Mouse (Mus musculus): ENCODE data around the gene Mctp2. TPM values are rescaled to one million over a fixed set of nuclear protein-coding genes. Genes with fewer than 3 reads are reported as not detected.

The Mctp2 gene
- polyA plus RNA-seq, 1 experiment, result 4.6 TPM

GRCm38 (mm10) chr7:72305971-72306370 lies 437 bp downstream of the Mctp2 start:
- no peaks in the 10 kb centered on the region for H3K9me3 ChIP-seq (replicated peaks; ENCODE audit: control insufficient read depth, insufficient read depth, low read length, poor library complexity, severe bottlenecking)
- peak overlapping the region; percentile 77 for H3K4me3 ChIP-seq (ENCODE audit: low read depth, low read length)
- H3K9ac ChIP-seq (ENCODE audit: low read depth, poor library complexity, severe bottlenecking), result peak overlapping the region; percentile 52
- H3K27me3 ChIP-seq (ENCODE audit: control insufficient read depth, insufficient read depth, low read length, poor library complexity, severe bottlenecking), result no peaks in the 10 kb centered on the region
- H3K36me3 ChIP-seq (ENCODE audit: control insufficient read depth, insufficient read depth, low read length, poor library complexity, severe bottlenecking), result no peaks in the 10 kb centered on the region
- H3K4me1 ChIP-seq (ENCODE audit: control insufficient read depth, insufficient read depth, low read length), result no peaks in the 10 kb centered on the region
- no peak for TF ChIP-seq EP300 (IDR thresholded peaks at IDR 0.05; ENCODE audit: insufficient read depth, low read depth, low read length)
- no peak for TF ChIP-seq POLR2A (IDR thresholded peaks at IDR 0.05; ENCODE audit: insufficient read depth, low read length)
- no peak for TF ChIP-seq CTCF (IDR thresholded peaks at IDR 0.05; ENCODE audit: low read depth, low read length)
- H3K27ac ChIP-seq (ENCODE audit: insufficient read depth, low read length), result no peak overlapping the region

- no peak overlapping the region for H3K4me3 ChIP-seq (ENCODE audit: low read depth, low read length)
- no peak for TF ChIP-seq EP300 (IDR thresholded peaks at IDR 0.05; ENCODE audit: insufficient read depth, low read depth, low read length)
Observed at GRCm38 (mm10) chr7:72301667-72302066, 4.7 kb downstream of the Mctp2 start.

GRCm38 (mm10) chr7:72299726-72300125 lies 6.7 kb downstream of the Mctp2 start:
- Histone ChIP-seq H3K4me1 (ENCODE audit: control insufficient read depth, insufficient read depth, low read length) (no peaks in the 10 kb centered on the region), H3K36me3 (ENCODE audit: control insufficient read depth, insufficient read depth, low read length, poor library complexity, severe bottlenecking) (no peaks in the 10 kb centered on the region), H3K27me3 (ENCODE audit: control insufficient read depth, insufficient read depth, low read length, poor library complexity, severe bottlenecking) (no peaks in the 10 kb centered on the region), H3K27ac (ENCODE audit: insufficient read depth, low read length) (no peak overlapping the region), H3K9ac (ENCODE audit: low read depth, poor library complexity, severe bottlenecking) (no peak overlapping the region), H3K9me3 (replicated peaks; ENCODE audit: control insufficient read depth, insufficient read depth, low read length, poor library complexity, severe bottlenecking) (no peaks in the 10 kb centered on the region), H3K4me3 (ENCODE audit: low read depth, low read length) (no peak overlapping the region)
- no peak for TF ChIP-seq CTCF (IDR thresholded peaks at IDR 0.05; ENCODE audit: low read depth, low read length)
- TF ChIP-seq POLR2A (IDR thresholded peaks at IDR 0.05; ENCODE audit: insufficient read depth, low read length), result no peak
- no peak for TF ChIP-seq EP300 (IDR thresholded peaks at IDR 0.05; ENCODE audit: insufficient read depth, low read depth, low read length)

More at GRCm38 (mm10) chr7:72301667-72302066, 4.7 kb downstream of the Mctp2 start:
- no peak overlapping the region for H3K9ac ChIP-seq (ENCODE audit: low read depth, poor library complexity, severe bottlenecking)
- no peak overlapping the region for H3K27ac ChIP-seq (ENCODE audit: insufficient read depth, low read length)
- H3K4me1 ChIP-seq (ENCODE audit: control insufficient read depth, insufficient read depth, low read length), result no peaks in the 10 kb centered on the region
- H3K27me3 ChIP-seq (ENCODE audit: control insufficient read depth, insufficient read depth, low read length, poor library complexity, severe bottlenecking), result no peaks in the 10 kb centered on the region
- H3K9me3 ChIP-seq (replicated peaks; ENCODE audit: control insufficient read depth, insufficient read depth, low read length, poor library complexity, severe bottlenecking), result no peaks in the 10 kb centered on the region
- no peaks in the 10 kb centered on the region for H3K36me3 ChIP-seq (ENCODE audit: control insufficient read depth, insufficient read depth, low read length, poor library complexity, severe bottlenecking)

- Histone ChIP-seq H3K27me3 (ENCODE audit: control insufficient read depth, insufficient read depth, low read length, poor library complexity, severe bottlenecking) (no peaks in the 10 kb centered on the region), H3K4me3 (ENCODE audit: low read depth, low read length) (no peak overlapping the region), H3K36me3 (ENCODE audit: control insufficient read depth, insufficient read depth, low read length, poor library complexity, severe bottlenecking) (no peaks in the 10 kb centered on the region), H3K27ac (ENCODE audit: insufficient read depth, low read length) (no peak overlapping the region), H3K9ac (ENCODE audit: low read depth, poor library complexity, severe bottlenecking) (no peak overlapping the region), H3K4me1 (ENCODE audit: control insufficient read depth, insufficient read depth, low read length) (no peaks in the 10 kb centered on the region), H3K9me3 (replicated peaks; ENCODE audit: control insufficient read depth, insufficient read depth, low read length, poor library complexity, severe bottlenecking) (no peaks in the 10 kb centered on the region)
- TF ChIP-seq CTCF (IDR thresholded peaks at IDR 0.05; ENCODE audit: low read depth, low read length) (no peak), EP300 (IDR thresholded peaks at IDR 0.05; ENCODE audit: insufficient read depth, low read depth, low read length) (no peak), POLR2A (IDR thresholded peaks at IDR 0.05; ENCODE audit: insufficient read depth, low read length) (no peak)
Observed at GRCm38 (mm10) chr7:72297013-72297412, 9.4 kb downstream of the Mctp2 start.

GRCm38 (mm10) chr7:72296171-72296570 lies 10.2 kb downstream of the Mctp2 start:
- Histone ChIP-seq H3K9ac (ENCODE audit: low read depth, poor library complexity, severe bottlenecking) (no peak overlapping the region), H3K27me3 (ENCODE audit: control insufficient read depth, insufficient read depth, low read length, poor library complexity, severe bottlenecking) (no peaks in the 10 kb centered on the region), H3K4me1 (ENCODE audit: control insufficient read depth, insufficient read depth, low read length) (no peaks in the 10 kb centered on the region), H3K36me3 (ENCODE audit: control insufficient read depth, insufficient read depth, low read length, poor library complexity, severe bottlenecking) (no peaks in the 10 kb centered on the region), H3K27ac (ENCODE audit: insufficient read depth, low read length) (no peak overlapping the region), H3K4me3 (ENCODE audit: low read depth, low read length) (no peak overlapping the region), H3K9me3 (replicated peaks; ENCODE audit: control insufficient read depth, insufficient read depth, low read length, poor library complexity, severe bottlenecking) (no peaks in the 10 kb centered on the region)
- TF ChIP-seq POLR2A (IDR thresholded peaks at IDR 0.05; ENCODE audit: insufficient read depth, low read length) (no peak), CTCF (IDR thresholded peaks at IDR 0.05; ENCODE audit: low read depth, low read length) (no peak), EP300 (IDR thresholded peaks at IDR 0.05; ENCODE audit: insufficient read depth, low read depth, low read length) (no peak)

GRCm38 (mm10) chr7:72294886-72295285 lies 11.5 kb downstream of the Mctp2 start:
- no peaks in the 10 kb centered on the region for H3K27me3 ChIP-seq (ENCODE audit: control insufficient read depth, insufficient read depth, low read length, poor library complexity, severe bottlenecking)
- TF ChIP-seq EP300 (IDR thresholded peaks at IDR 0.05; ENCODE audit: insufficient read depth, low read depth, low read length), result no peak
- TF ChIP-seq CTCF (IDR thresholded peaks at IDR 0.05; ENCODE audit: low read depth, low read length), result no peak
- no peak for TF ChIP-seq POLR2A (IDR thresholded peaks at IDR 0.05; ENCODE audit: insufficient read depth, low read length)
- no peak overlapping the region for H3K4me3 ChIP-seq (ENCODE audit: low read depth, low read length)
- no peak overlapping the region for H3K27ac ChIP-seq (ENCODE audit: insufficient read depth, low read length)
- no peaks in the 10 kb centered on the region for H3K9me3 ChIP-seq (replicated peaks; ENCODE audit: control insufficient read depth, insufficient read depth, low read length, poor library complexity, severe bottlenecking)
- no peaks in the 10 kb centered on the region for H3K4me1 ChIP-seq (ENCODE audit: control insufficient read depth, insufficient read depth, low read length)
- no peak overlapping the region for H3K9ac ChIP-seq (ENCODE audit: low read depth, poor library complexity, severe bottlenecking)
- no peaks in the 10 kb centered on the region for H3K36me3 ChIP-seq (ENCODE audit: control insufficient read depth, insufficient read depth, low read length, poor library complexity, severe bottlenecking)

Measured in ES-Bruce4 (cell line).